Comparison of ENCODE assay signal across 10 mouse cellular contexts in genomic region chr3:96667316-96667715, GRCm38 (mm10). TPM values are rescaled to one million over a fixed set of nuclear protein-coding genes. Genes with fewer than 3 reads are reported as not detected.
DNase-seq lines count a peak whose midpoint lies in the region; ATAC-seq and TF ChIP-seq lines count a peak whose summit lies in the region.
"Had no signal": no experiment of that assay in that cellular context is flagged by ENCODE, and none has a peak within 500 bp of the region (broad histone marks: within the 10 kb centered on the region; RNA-seq: fewer than 3 reads in every experiment).

No protein-coding gene starts in this region.

- peaks cover 27% of the 10 kb centered on the region for H3K4me1 ChIP-seq in liver, embryonic 12.5 days
- no peaks in the 10 kb centered on the region for H3K4me1 ChIP-seq in stomach, postnatal 0 days (replicated peaks; ENCODE audit: control insufficient read depth, insufficient read depth)

- no peak overlapping the region for H3K9ac ChIP-seq in liver, embryonic 12.5 days
- no peak overlapping the region for H3K9ac ChIP-seq in stomach, postnatal 0 days (ENCODE audit: low read length)

- no peak overlapping the region for H3K27ac ChIP-seq in liver, embryonic 12.5 days
- H3K27ac ChIP-seq in stomach, postnatal 0 days (replicated peaks), result no peak overlapping the region

- no peak overlapping the region for H3K4me3 ChIP-seq in liver, embryonic 12.5 days
- H3K4me3 ChIP-seq in stomach, postnatal 0 days (ENCODE audit: low read depth, low read length), result no peak overlapping the region

- H3K9me3 ChIP-seq in liver, embryonic 12.5 days (replicated peaks), result no peaks in the 10 kb centered on the region
- H3K9me3 ChIP-seq in stomach, postnatal 0 days (ENCODE audit: control insufficient read depth, low read length), result no peaks in the 10 kb centered on the region

- H3K27me3 ChIP-seq in liver, embryonic 12.5 days (replicated peaks), result peaks cover 33% of the 10 kb centered on the region
- no peaks in the 10 kb centered on the region for H3K27me3 ChIP-seq in stomach, postnatal 0 days (ENCODE audit: control insufficient read depth, insufficient read depth, low read length)

- H3K4me2 ChIP-seq in liver, embryonic 12.5 days, result no peak overlapping the region
- no peak overlapping the region for H3K4me2 ChIP-seq in stomach, postnatal 0 days (replicated peaks; ENCODE audit: low read depth)

- TF ChIP-seq CTCF in stomach, postnatal 0 days (IDR thresholded peaks at IDR 0.05; ENCODE audit: low read depth), result peak; percentile 78

- no peak for TF ChIP-seq EP300 in stomach, postnatal 0 days (optimal IDR thresholded peaks at IDR 0.05)

- peak; percentile 34 for DNase-seq in liver
- DNase-seq in MEL-GATA-1-ER (ENCODE audit: extremely low read depth, low read depth), result peak; percentile 62
- peak; percentile 52 for DNase-seq in kidney, adult 9 months
- peak; percentile 55 for DNase-seq in stomach, postnatal 0 days (ENCODE audit: low spot score)
- no peak for DNase-seq in spleen, postnatal 36 days (ENCODE audit: low spot score in 2 of 2)
- DNase-seq in spleen, adult 18-20 months, result no peak
- DNase-seq: gastrocnemius, postnatal 14 days; right cerebral cortex, postnatal 25 days had no signal

- WGBS in liver, embryonic 12.5 days (ENCODE audit: insufficient replicate concordance), result 13% methylated on average over 1 of the region's 1 CpGs
- 36% methylated on average over 1 of the region's 1 CpGs for WGBS in stomach, postnatal 0 days

- H3K36me3 ChIP-seq in liver, embryonic 12.5 days, result no peaks in the 10 kb centered on the region
- H3K36me3 ChIP-seq in stomach, postnatal 0 days (ENCODE audit: control insufficient read depth, insufficient read depth, low read length), result no peaks in the 10 kb centered on the region

- ATAC-seq in liver, embryonic 12.5 days, result no peak
- no peak for ATAC-seq in stomach, postnatal 0 days (ENCODE audit: low FRiP score, low TSS enrichment)
- ATAC-seq: intestine, embryonic 16.5 days had no signal

RNA-seq across cellular contexts. Expression of gene Ankrd35, which starts 2.6 kb away (rescaled TPM):
- polyA plus RNA-seq in liver, embryonic 12.5 days (2016; fragmentation: Nextera tagmentation; extraction: Ambion mirVana), result 0.26 and 0.31 TPM in 2 replicates
- 5.5 and 6.2 TPM in 2 replicates for polyA plus RNA-seq in stomach, postnatal 0 days (2015; fragmentation: Nextera tagmentation; extraction: Ambion mirVana)

RNA-seq across cellular contexts. Expression of gene Itga10, which starts 21.9 kb away (rescaled TPM):
- polyA plus RNA-seq in liver, embryonic 12.5 days (2016; fragmentation: Nextera tagmentation; extraction: Ambion mirVana), result 0.25 and 0.30 TPM in 2 replicates
- 0.28 and 0.42 TPM in 2 replicates for polyA plus RNA-seq in stomach, postnatal 0 days (2015; fragmentation: Nextera tagmentation; extraction: Ambion mirVana)

RNA-seq across cellular contexts. Expression of gene Pias3, which starts 28.9 kb away (rescaled TPM):
- polyA plus RNA-seq in liver, embryonic 12.5 days (2016; fragmentation: Nextera tagmentation; extraction: Ambion mirVana), result 10.1 and 11.0 TPM in 2 replicates
- polyA plus RNA-seq in stomach, postnatal 0 days (2015; fragmentation: Nextera tagmentation; extraction: Ambion mirVana), result 23.4 and 27.1 TPM in 2 replicates

RNA-seq across cellular contexts. Expression of gene Gm42957, which starts 32.0 kb away (rescaled TPM):
- 0.05 TPM in 2 replicates for polyA plus RNA-seq in liver, embryonic 12.5 days (2016; fragmentation: Nextera tagmentation; extraction: Ambion mirVana)
- 0.04 and 0.05 TPM in 2 replicates for polyA plus RNA-seq in stomach, postnatal 0 days (2015; fragmentation: Nextera tagmentation; extraction: Ambion mirVana)

RNA-seq across cellular contexts. Expression of gene Pex11b, which starts 32.1 kb away (rescaled TPM):
- polyA plus RNA-seq in liver, embryonic 12.5 days (2016; fragmentation: Nextera tagmentation; extraction: Ambion mirVana), result 24.9 and 25.6 TPM in 2 replicates
- 36.6 and 38.2 TPM in 2 replicates for polyA plus RNA-seq in stomach, postnatal 0 days (2015; fragmentation: Nextera tagmentation; extraction: Ambion mirVana)

Comparison
In these comparisons a context has a peak if more than half of its experiments do, and no peak if none do; other contexts are left out.
1. DNase-seq: peak in liver (single experiment), MEL-GATA-1-ER (single experiment), kidney, adult 9 months (single experiment) and stomach, postnatal 0 days (single experiment); none in spleen, postnatal 36 days (0 of 2) and spleen, adult 18-20 months (0 of 2).